Mouse (Mus musculus) heart, adult 2 months (tissue): ENCODE data around the gene Igf2r.

ENCODE experiments used
- CTCF ChIP-seq: fragments of 200-600 bp; IDR thresholded peaks from 2 replicates; pipeline ENCODE4 v1.8.1; 2022; ENCODE audit warnings: antibody characterized with exemption, mild to moderate bottlenecking, moderate library complexity
- EP300 ChIP-seq: fragments of 200-500 bp; IDR thresholded peaks from 2 replicates; pipeline ENCODE4 v1.6.1; 2011; ENCODE audit warnings: low read depth, low read length, control low read depth; ENCODE audit not compliant: insufficient read depth

- TF ChIP-seq CTCF: no peak
- TF ChIP-seq EP300: no peak
Measured at GRCm38 (mm10) chr17:12684412-12684811, 85.1 kb downstream of the Igf2r start.
